Mouse (Mus musculus) midbrain, embryonic 15.5 days (tissue): Measurements from ENCODE around the gene Vipr1. TPM values are rescaled to one million over a fixed set of nuclear protein-coding genes. Genes with fewer than 3 reads are reported as not detected.

Source experiments
- ATAC-seq: fragments of 200-750 bp; cut with Nextera tagmentation; replicated peaks from 2 replicates; pipeline ENCODE4 v1.8.0; 2017; ENCODE audit warnings: moderate TSS enrichment
- H3K27ac ChIP-seq: fragments of 300-500 bp; sonication (generic); 2 replicates; pipeline ENCODE4 v1.5.1; 2015; ENCODE audit warnings: mild to moderate bottlenecking, inconsistent platforms
- H3K27me3 ChIP-seq: fragments of 300-500 bp; sonication (generic); replicated peaks from 2 replicates; pipeline ENCODE4 v1.6.1; 2015; ENCODE audit warnings: inconsistent platforms
- H3K36me3 ChIP-seq: fragments of 300-500 bp; sonication (generic); replicated peaks from 2 replicates; pipeline ENCODE4 v1.6.1; 2015; ENCODE audit warnings: inconsistent platforms
- H3K4me1 ChIP-seq: fragments of 300-500 bp; sonication (generic); 2 replicates; pipeline ENCODE4 v1.6.1; 2015; ENCODE audit warnings: inconsistent platforms
- H3K4me2 ChIP-seq: fragments of 300-500 bp; sonication (generic); 2 replicates; pipeline ENCODE4 v1.6.1; 2015; ENCODE audit warnings: inconsistent platforms, mild to moderate bottlenecking, moderate library complexity
- H3K4me3 ChIP-seq: fragments of 300-500 bp; sonication (generic); 2 replicates; pipeline ENCODE4 v1.5.1; 2015; ENCODE audit warnings: mild to moderate bottlenecking, inconsistent platforms
- H3K9ac ChIP-seq: fragments of 300-500 bp; sonication (generic); 2 replicates; pipeline ENCODE4 v1.6.1; 2015; ENCODE audit warnings: mild to moderate bottlenecking, inconsistent platforms
- H3K9me3 ChIP-seq: fragments of 300-500 bp; sonication (generic); 2 replicates; pipeline ENCODE4 v1.6.1; 2016; ENCODE audit warnings: inconsistent platforms
- WGBS: fragments of 180-500 bp; shearing (Covaris S2); methylation state at CpG from one replicate; pipeline ENCODE4 v1.1.7; 2015; ENCODE audit warnings: mixed read lengths; 5-methylcytosine and 5-hydroxymethylcytosine counted together
- polyA plus RNA-seq: library from polyadenylated mRNA; unstranded; fragments of >200 nt; fragmentation: Nextera tagmentation; extraction: Ambion mirVana; gene quantifications from 2 replicates; pipeline ENCODE4 v1.2.1, GENCODE M21; 2015

Vipr1 gene
- polyA plus RNA-seq, 1 experiment from 2014 or later: 0.15 TPM

- H3K27ac ChIP-seq: no peak overlapping the region
These were observed 25.3 kb downstream of the Vipr1 start for GRCm38 (mm10) chr9:121667822-121668221.

GRCm38 (mm10) chr9:121669348-121669791 is 26.9 kb downstream of the Vipr1 start:
- Histone ChIP-seq H3K9ac (peak overlapping the region; percentile 43), H3K4me1 (peaks cover 11% of the 10 kb centered on the region), H3K9me3 (no peaks in the 10 kb centered on the region), H3K27me3 (0 out of 2 replicates have a peak, but pooled peaks cover 6% of the 10 kb centered on the region), H3K36me3 (no peaks in the 10 kb centered on the region), H3K27ac (no peak overlapping the region), H3K4me2 (peak overlapping the region; percentile 76), H3K4me3 (peak overlapping the region; percentile 42)
- ATAC-seq: peak; percentile 76
- WGBS: under 1% methylated on average over 28 of the region's 28 CpGs

More at GRCm38 (mm10) chr9:121667822-121668221, 25.3 kb downstream of the Vipr1 start:
- 61% methylated on average over 11 of the region's 11 CpGs for WGBS
- H3K9me3 ChIP-seq: no peaks in the 10 kb centered on the region
- H3K36me3 ChIP-seq: no peaks in the 10 kb centered on the region
- H3K4me1 ChIP-seq: peaks cover 11% of the 10 kb centered on the region
- H3K9ac ChIP-seq: no peak overlapping the region
- H3K4me2 ChIP-seq: no peak overlapping the region
- 0 out of 2 replicates have a peak, but pooled peaks cover 6% of the 10 kb centered on the region for H3K27me3 ChIP-seq
- ATAC-seq: no peak
- H3K4me3 ChIP-seq: no peak overlapping the region

GRCm38 (mm10) chr9:121671300-121671699 is 28.8 kb downstream of the Vipr1 start:
- no peak overlapping the region for H3K9ac ChIP-seq
- H3K9me3 ChIP-seq: no peaks in the 10 kb centered on the region
- H3K4me1 ChIP-seq: peaks cover 11% of the 10 kb centered on the region
- no peaks in the 10 kb centered on the region for H3K36me3 ChIP-seq
- no peak overlapping the region for H3K4me3 ChIP-seq
- no peak overlapping the region for H3K4me2 ChIP-seq
- H3K27me3 ChIP-seq: 0 out of 2 replicates have a peak, but pooled peaks cover 6% of the 10 kb centered on the region
- no peak for ATAC-seq
- 18% methylated on average over 7 of the region's 7 CpGs for WGBS
- no peak overlapping the region for H3K27ac ChIP-seq

- H3K4me1 ChIP-seq: peaks cover 11% of the 10 kb centered on the region
- 0 out of 2 replicates have a peak, but pooled peaks cover 6% of the 10 kb centered on the region for H3K27me3 ChIP-seq
- no peaks in the 10 kb centered on the region for H3K36me3 ChIP-seq
- H3K9me3 ChIP-seq: no peaks in the 10 kb centered on the region
- H3K9ac ChIP-seq: no peak overlapping the region
- ATAC-seq: no peak
- H3K27ac ChIP-seq: no peak overlapping the region
- 71% methylated on average over 5 of the region's 5 CpGs for WGBS
- no peak overlapping the region for H3K4me2 ChIP-seq
- no peak overlapping the region for H3K4me3 ChIP-seq
These were observed 29.8 kb downstream of the Vipr1 start for GRCm38 (mm10) chr9:121672311-121672710.

- Histone ChIP-seq H3K4me3 (no peak overlapping the region), H3K4me2 (no peak overlapping the region), H3K4me1 (peaks cover 11% of the 10 kb centered on the region), H3K9me3 (no peaks in the 10 kb centered on the region), H3K9ac (no peak overlapping the region), H3K27ac (no peak overlapping the region), H3K36me3 (no peaks in the 10 kb centered on the region), H3K27me3 (0 out of 2 replicates have a peak, but pooled peaks cover 6% of the 10 kb centered on the region)
- WGBS: 89% methylated on average over 5 of the region's 5 CpGs
- no peak for ATAC-seq
These were observed 31.2 kb downstream of the Vipr1 start for GRCm38 (mm10) chr9:121673716-121674115.

GRCm38 (mm10) chr9:121675011-121675410 is 32.5 kb downstream of the Vipr1 start:
- no peaks in the 10 kb centered on the region for H3K36me3 ChIP-seq
- H3K9ac ChIP-seq: no peak overlapping the region
- H3K9me3 ChIP-seq: no peaks in the 10 kb centered on the region
- H3K27ac ChIP-seq: no peak overlapping the region
- H3K4me1 ChIP-seq: peaks cover 1% of the 10 kb centered on the region; the same call in 1 of the 2 replicates
- no peak for ATAC-seq
- no peak overlapping the region for H3K4me3 ChIP-seq
- H3K27me3 ChIP-seq: 0 out of 2 replicates have a peak, but pooled peaks cover 6% of the 10 kb centered on the region
- H3K4me2 ChIP-seq: no peak overlapping the region
- WGBS: 86% methylated on average over 9 of the region's 9 CpGs

- Histone ChIP-seq H3K27ac (no peak overlapping the region), H3K9ac (no peak overlapping the region), H3K4me2 (no peak overlapping the region), H3K9me3 (no peaks in the 10 kb centered on the region), H3K27me3 (0 out of 2 replicates have a peak, but pooled peaks cover 1% of the 10 kb centered on the region), H3K4me3 (no peak overlapping the region), H3K36me3 (no peaks in the 10 kb centered on the region), H3K4me1 (no peaks in the 10 kb centered on the region)
- ATAC-seq: no peak
- 94% methylated on average over 2 of the region's 2 CpGs for WGBS
These were observed 33.0 kb downstream of the Vipr1 start for GRCm38 (mm10) chr9:121675556-121675955.

GRCm38 (mm10) chr9:121677069-121677468 is 34.6 kb downstream of the Vipr1 start:
- ATAC-seq: no peak
- Histone ChIP-seq H3K9me3 (no peaks in the 10 kb centered on the region), H3K27me3 (no peaks in the 10 kb centered on the region), H3K36me3 (0 out of 2 replicates have a peak, but pooled peaks cover 8% of the 10 kb centered on the region), H3K4me1 (no peaks in the 10 kb centered on the region), H3K9ac (no peak overlapping the region), H3K4me3 (no peak overlapping the region), H3K27ac (no peak overlapping the region), H3K4me2 (no peak overlapping the region)
- WGBS: 86% methylated on average over 4 of the region's 4 CpGs

GRCm38 (mm10) chr9:121677476-121677875 is 35.0 kb downstream of the Vipr1 start:
- ATAC-seq: no peak
- no peaks in the 10 kb centered on the region for H3K27me3 ChIP-seq
- H3K9me3 ChIP-seq: no peaks in the 10 kb centered on the region
- H3K9ac ChIP-seq: no peak overlapping the region
- 80% methylated on average over 8 of the region's 8 CpGs for WGBS
- no peaks in the 10 kb centered on the region for H3K4me1 ChIP-seq
- no peak overlapping the region for H3K27ac ChIP-seq
- H3K4me3 ChIP-seq: no peak overlapping the region
- H3K36me3 ChIP-seq: peaks cover 11% of the 10 kb centered on the region
- H3K4me2 ChIP-seq: no peak overlapping the region

GRCm38 (mm10) chr9:121679549-121679948 is 37.0 kb downstream of the Vipr1 start:
- no peak overlapping the region for H3K27ac ChIP-seq
- 23% methylated on average over 6 of the region's 6 CpGs for WGBS

GRCm38 (mm10) chr9:121681191-121681590 is 38.7 kb downstream of the Vipr1 start:
- H3K27me3 ChIP-seq: no peaks in the 10 kb centered on the region
- no peak overlapping the region for H3K27ac ChIP-seq
- peaks cover 29% of the 10 kb centered on the region for H3K36me3 ChIP-seq
- no peak for ATAC-seq
- WGBS: 81% methylated on average over 8 of the region's 8 CpGs
- no peak overlapping the region for H3K4me2 ChIP-seq
- H3K4me3 ChIP-seq: no peak overlapping the region
- H3K9ac ChIP-seq: no peak overlapping the region
- no peaks in the 10 kb centered on the region for H3K9me3 ChIP-seq
- H3K4me1 ChIP-seq: no peaks in the 10 kb centered on the region

More at GRCm38 (mm10) chr9:121679549-121679948, 37.0 kb downstream of the Vipr1 start:
- Histone ChIP-seq H3K9ac (no peak overlapping the region), H3K4me2 (no peak overlapping the region), H3K9me3 (no peaks in the 10 kb centered on the region), H3K36me3 (peaks cover 20% of the 10 kb centered on the region), H3K4me1 (no peaks in the 10 kb centered on the region), H3K27me3 (no peaks in the 10 kb centered on the region), H3K4me3 (no peak overlapping the region)
- ATAC-seq: peak; percentile 73

- no peak for ATAC-seq
- WGBS: 78% methylated on average over 18 of the region's 18 CpGs
- no peaks in the 10 kb centered on the region for H3K9me3 ChIP-seq
- no peaks in the 10 kb centered on the region for H3K4me1 ChIP-seq
- H3K27ac ChIP-seq: no peak overlapping the region
- H3K27me3 ChIP-seq: no peaks in the 10 kb centered on the region
- H3K9ac ChIP-seq: no peak overlapping the region
- H3K4me2 ChIP-seq: no peak overlapping the region
- peaks cover 31% of the 10 kb centered on the region for H3K36me3 ChIP-seq
- H3K4me3 ChIP-seq: no peak overlapping the region
These were observed 39.6 kb downstream of the Vipr1 start for GRCm38 (mm10) chr9:121682037-121682680.

- H3K4me1 ChIP-seq: peaks cover 7% of the 10 kb centered on the region
- no peaks in the 10 kb centered on the region for H3K27me3 ChIP-seq
- no peak overlapping the region for H3K4me2 ChIP-seq
- no peaks in the 10 kb centered on the region for H3K9me3 ChIP-seq
- no peak overlapping the region for H3K4me3 ChIP-seq
- H3K36me3 ChIP-seq: peaks cover 36% of the 10 kb centered on the region
- no peak for ATAC-seq
- H3K9ac ChIP-seq: no peak overlapping the region
- WGBS: 80% methylated on average over 7 of the region's 7 CpGs
- H3K27ac ChIP-seq: no peak overlapping the region
These were observed 42.2 kb downstream of the Vipr1 start for GRCm38 (mm10) chr9:121684702-121685101.
